ENCODE assay signal across 8 mouse cellular contexts in genomic region chr5:30638041-30638440, GRCm38 (mm10). TPM values are rescaled to one million over a fixed set of nuclear protein-coding genes. Genes with fewer than 3 reads are reported as not detected.
DNase-seq lines count a peak whose midpoint lies in the region; ATAC-seq and TF ChIP-seq lines count a peak whose summit lies in the region.

No protein-coding gene starts in this region.

- ATAC-seq in heart, embryonic 11.5 days (replicated peaks; ENCODE audit: insufficient number of reproducible peaks, low FRiP score, low TSS enrichment) = no peak
- peak; percentile 97 for ATAC-seq in common myeloid progenitor, adult 5-6 weeks (replicated peaks; ENCODE audit: low read depth, poor library complexity, severe bottlenecking)
- peak; percentile 68; the same call in 1 of the 2 replicates for ATAC-seq in kidney, embryonic 14.5 days (ENCODE audit: low FRiP score, low TSS enrichment)
- no peak; the same call in 1 of the 2 replicates for ATAC-seq in limb, embryonic 14.5 days (ENCODE audit: low FRiP score, low read depth)

- no peaks in the 10 kb centered on the region for H3K36me3 ChIP-seq in heart, embryonic 11.5 days (ENCODE audit: control insufficient read depth, insufficient read depth, low read length)
- H3K36me3 ChIP-seq in kidney, embryonic 14.5 days (ENCODE audit: control insufficient read depth, insufficient read depth, low read length) = no peaks in the 10 kb centered on the region
- no peaks in the 10 kb centered on the region for H3K36me3 ChIP-seq in limb, embryonic 14.5 days (ENCODE audit: control insufficient read depth, insufficient read depth, low read length)

- no peaks in the 10 kb centered on the region; the same call in 1 of the 2 replicates for H3K27me3 ChIP-seq in heart, embryonic 11.5 days (ENCODE audit: control insufficient read depth, insufficient read depth, low read length)
- H3K27me3 ChIP-seq in kidney, embryonic 14.5 days (ENCODE audit: control insufficient read depth, insufficient read depth, low read length) = no peaks in the 10 kb centered on the region
- no peaks in the 10 kb centered on the region for H3K27me3 ChIP-seq in limb, embryonic 14.5 days (ENCODE audit: control insufficient read depth, insufficient read depth, low read length)

- no peak overlapping the region for H3K27ac ChIP-seq in heart, embryonic 11.5 days (ENCODE audit: low read depth, low read length)
- no peak overlapping the region for H3K27ac ChIP-seq in kidney, embryonic 14.5 days (ENCODE audit: low read depth, low read length)
- H3K27ac ChIP-seq in limb, embryonic 14.5 days (replicated peaks; ENCODE audit: low read depth, low read length) = no peak overlapping the region

- H3K9me3 ChIP-seq in heart, embryonic 11.5 days (replicated peaks; ENCODE audit: control insufficient read depth, low read length) = no peaks in the 10 kb centered on the region
- H3K9me3 ChIP-seq in kidney, embryonic 14.5 days (ENCODE audit: control insufficient read depth, low read length) = no peaks in the 10 kb centered on the region
- no peaks in the 10 kb centered on the region for H3K9me3 ChIP-seq in limb, embryonic 14.5 days (ENCODE audit: control insufficient read depth, low read length)

- 6% methylated on average over 6 of the region's 6 CpGs for WGBS in heart, embryonic 11.5 days (ENCODE audit: insufficient replicate concordance)
- 4% methylated on average over 6 of the region's 6 CpGs for WGBS in kidney, embryonic 14.5 days
- WGBS in limb, embryonic 14.5 days = under 1% methylated on average over 6 of the region's 6 CpGs

- peak; percentile 86 for DNase-seq in heart, adult 18-20 months
- DNase-seq in gastrocnemius, postnatal 4 days (ENCODE audit: low spot score in 2 of 2) = peak; percentile 48 to 70
- peak; percentile 82 for DNase-seq in limb, embryonic 14.5 days (ENCODE audit: low spot score)
- DNase-seq in naive thymus-derived CD4-positive, alpha-beta T cell, adult 2 months (ENCODE audit: low read depth) = peak; percentile 44
- DNase-seq in spleen, postnatal 4 days (ENCODE audit: low spot score in 2 of 2) = peak; percentile 74 to 86

- H3K4me2 ChIP-seq in heart, embryonic 11.5 days = no peak overlapping the region
- H3K4me2 ChIP-seq in kidney, embryonic 14.5 days (replicated peaks; ENCODE audit: low read depth, low read length) = no peak overlapping the region
- H3K4me2 ChIP-seq in limb, embryonic 14.5 days (replicated peaks; ENCODE audit: low read depth, low read length, severe bottlenecking) = no peak overlapping the region

- H3K9ac ChIP-seq in heart, embryonic 11.5 days (ENCODE audit: low read depth, low read length) = no peak overlapping the region
- no peak overlapping the region for H3K9ac ChIP-seq in kidney, embryonic 14.5 days (ENCODE audit: low read depth, low read length)
- no peak overlapping the region for H3K9ac ChIP-seq in limb, embryonic 14.5 days (ENCODE audit: low read depth, low read length, severe bottlenecking)

- H3K4me3 ChIP-seq in heart, embryonic 11.5 days (ENCODE audit: low read depth, low read length) = no peak overlapping the region
- no peak overlapping the region for H3K4me3 ChIP-seq in kidney, embryonic 14.5 days (ENCODE audit: low read length)
- no peak overlapping the region for H3K4me3 ChIP-seq in limb, embryonic 14.5 days (replicated peaks; ENCODE audit: low read length)

- no peaks in the 10 kb centered on the region for H3K4me1 ChIP-seq in heart, embryonic 11.5 days (ENCODE audit: control insufficient read depth, insufficient read depth, low read length)
- no peaks in the 10 kb centered on the region for H3K4me1 ChIP-seq in kidney, embryonic 14.5 days (ENCODE audit: control insufficient read depth, insufficient read depth, low read length)
- no peaks in the 10 kb centered on the region for H3K4me1 ChIP-seq in limb, embryonic 14.5 days (ENCODE audit: control insufficient read depth, insufficient read depth, low read length)

- no peak for TF ChIP-seq POLR2A in limb, embryonic 14.5 days (IDR thresholded peaks at IDR 0.05; ENCODE audit: borderline replicate concordance, extremely low read depth, insufficient read depth, insufficient read length)

RNA-seq across cellular contexts. Expression of gene Slc35f6, which starts 9.7 kb away (rescaled TPM):
- 10 to 100 TPM; 44.7 to 51.8 TPM for total RNA-seq in heart, adult 18-20 months (2021)
- polyA plus RNA-seq in heart, embryonic 11.5 days (2014; fragmentation: Nextera tagmentation; extraction: Ambion mirVana) = 21.6 and 22.9 TPM in 2 replicates
- 4.8 and 8.5 TPM in 2 replicates for total RNA-seq in common myeloid progenitor, adult 5-6 weeks (2017)
- 10 to 100 TPM; 15.6 to 15.9 TPM for total RNA-seq in gastrocnemius, postnatal 4 days (2021)
- 15.8 and 27.6 TPM in 2 replicates for polyA plus RNA-seq in kidney, embryonic 14.5 days (2014; fragmentation: Nextera tagmentation; extraction: Ambion mirVana)
- polyA plus RNA-seq in limb, embryonic 14.5 days (2012; rRNA removed) = 35.4 and 53.6 TPM in 2 replicates
- polyA plus RNA-seq in limb, embryonic 14.5 days (2014; fragmentation: Nextera tagmentation; extraction: Ambion mirVana) = 28.2 and 32.0 TPM in 2 replicates

RNA-seq across cellular contexts. Expression of gene Cenpa, which starts 28.5 kb away (rescaled TPM):
- total RNA-seq in heart, adult 18-20 months (2021) = 10 to 100 TPM; 58.6 to 66.5 TPM
- polyA plus RNA-seq in heart, embryonic 11.5 days (2014; fragmentation: Nextera tagmentation; extraction: Ambion mirVana) = 296 and 306 TPM in 2 replicates
- total RNA-seq in common myeloid progenitor, adult 5-6 weeks (2017) = 107 and 123 TPM in 2 replicates
- total RNA-seq in gastrocnemius, postnatal 4 days (2021) = 10 to 100 TPM; 28.7 to 39.2 TPM
- 363 and 456 TPM in 2 replicates for polyA plus RNA-seq in kidney, embryonic 14.5 days (2014; fragmentation: Nextera tagmentation; extraction: Ambion mirVana)
- 206 and 228 TPM in 2 replicates for polyA plus RNA-seq in limb, embryonic 14.5 days (2012; rRNA removed)
- polyA plus RNA-seq in limb, embryonic 14.5 days (2014; fragmentation: Nextera tagmentation; extraction: Ambion mirVana) = 272 and 276 TPM in 2 replicates

RNA-seq across cellular contexts. Expression of gene Kcnk3, which starts 50.1 kb away (rescaled TPM):
- total RNA-seq in heart, adult 18-20 months (2021) = 100 to 1,000 TPM; 237 to 244 TPM
- 36.8 and 37.8 TPM in 2 replicates for polyA plus RNA-seq in heart, embryonic 11.5 days (2014; fragmentation: Nextera tagmentation; extraction: Ambion mirVana)
- not detected in 2 replicates for total RNA-seq in common myeloid progenitor, adult 5-6 weeks (2017)
- total RNA-seq in gastrocnemius, postnatal 4 days (2021) = 1 to 10 TPM; 2.1 to 3.3 TPM
- polyA plus RNA-seq in kidney, embryonic 14.5 days (2014; fragmentation: Nextera tagmentation; extraction: Ambion mirVana) = 1.5 and 2.1 TPM in 2 replicates
- 0.53 and 0.54 TPM in 2 replicates for polyA plus RNA-seq in limb, embryonic 14.5 days (2012; rRNA removed)
- polyA plus RNA-seq in limb, embryonic 14.5 days (2014; fragmentation: Nextera tagmentation; extraction: Ambion mirVana) = 0.59 and 0.88 TPM in 2 replicates

Comparison
In these comparisons a context has a peak if more than half of its experiments do, and no peak if none do; other contexts are left out.
1. ATAC-seq: peak in common myeloid progenitor, adult 5-6 weeks (single experiment) and kidney, embryonic 14.5 days (single experiment); none in heart, embryonic 11.5 days (single experiment) and limb, embryonic 14.5 days (single experiment).
2. RNA of gene Kcnk3, which starts 50.1 kb away (total RNA-seq): 237 to 244 TPM in heart, adult 18-20 months; 2.1 to 3.3 TPM in gastrocnemius, postnatal 4 days and not detected in common myeloid progenitor, adult 5-6 weeks; every median in the first group is over 10 times any median in the second.
3. Peak in every context shown above with its lines, with median percentiles within 50 percentile points of each other: DNase-seq.